Mouse (Mus musculus): ENCODE data around the gene Npr1. TPM values are rescaled to one million over a fixed set of nuclear protein-coding genes. Genes with fewer than 3 reads are reported as not detected.

Gene Npr1
- total and polyA plus RNA-seq, 3 experiments = 16.1 to 35.0 (median 16.3) TPM

DNA sequence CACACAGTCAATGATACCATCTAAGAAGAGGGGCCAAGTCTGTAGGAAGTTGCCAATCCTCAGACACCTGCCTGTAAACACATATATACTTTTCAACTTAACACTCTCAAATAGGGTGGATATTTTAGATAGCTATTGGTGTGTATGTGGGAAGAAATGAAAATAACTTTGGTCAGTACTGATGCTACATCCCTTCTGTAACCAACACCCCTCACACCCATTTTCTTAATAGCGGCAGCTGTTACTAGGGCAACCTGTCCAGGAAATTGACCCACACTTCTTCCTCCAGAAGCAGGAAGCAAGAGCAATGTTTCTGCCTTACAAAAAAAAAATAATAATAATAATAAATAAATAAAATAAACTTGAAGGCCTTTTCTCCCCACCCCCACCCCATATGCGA is 33.3 kb downstream of the Npr1 start:
- peaks cover 12% of the 10 kb centered on the region for H3K4me1 ChIP-seq (ENCODE audit: control insufficient read depth, insufficient read depth, low read length)
- intact Hi-C loops (cut with DNase I) = loop anchor here (2.0 kb wide), 1 partner anchor 20 kb away; no protein-coding TSS in a partner anchor
- TF ChIP-seq CTCF (IDR thresholded peaks at IDR 0.05) (no peak), EP300 (IDR thresholded peaks at IDR 0.05; ENCODE audit: insufficient read depth, low read depth, low read length) (no peak), POLR2A (IDR thresholded peaks at IDR 0.05; ENCODE audit: insufficient read depth, low read depth, low read length) (no peak)
- 11% methylated on average over 2 of the region's 2 CpGs for WGBS
- peak overlapping the region; percentile 71 for H3K4me3 ChIP-seq
- H3K9ac ChIP-seq (ENCODE audit: low read depth, low read length) = peak overlapping the region; percentile 81
- no peaks in the 10 kb centered on the region for H3K27me3 ChIP-seq (ENCODE audit: control insufficient read depth, insufficient read depth, low read length)
- peak overlapping the region; percentile 93 for H3K27ac ChIP-seq
- no peak for DNase-seq
- peaks cover 7% of the 10 kb centered on the region for H3K36me3 ChIP-seq (ENCODE audit: control insufficient read depth, insufficient read depth, low read length)
- no peaks in the 10 kb centered on the region for H3K79me2 ChIP-seq (replicated peaks; ENCODE audit: control insufficient read depth, insufficient read depth, low read length)

DNA sequence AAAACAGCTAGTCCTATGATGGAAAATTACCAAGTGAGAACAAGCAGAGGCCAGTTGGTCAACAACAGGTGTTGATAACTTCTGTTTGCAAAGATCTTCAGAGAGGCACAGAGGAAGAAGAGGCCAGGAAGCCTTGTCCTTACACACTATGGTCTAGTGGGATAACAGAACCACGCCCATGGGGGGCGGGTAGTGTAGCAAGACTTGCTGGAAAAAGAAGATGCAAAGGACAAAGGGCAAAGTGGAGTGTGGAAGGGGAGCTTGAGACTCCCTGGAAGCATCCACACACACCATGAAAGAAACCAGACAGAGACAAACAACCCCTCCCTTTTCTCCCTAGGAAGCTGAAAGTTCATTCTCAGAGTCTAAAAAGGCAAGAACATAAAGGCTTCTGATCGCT is 36.1 kb downstream of the Npr1 start:
- intact Hi-C loops (cut with DNase I) = no loop called here
- Histone ChIP-seq H3K36me3 (ENCODE audit: control insufficient read depth, insufficient read depth, low read length) (peaks cover 7% of the 10 kb centered on the region), H3K9ac (ENCODE audit: low read depth, low read length) (no peak overlapping the region), H3K27me3 (ENCODE audit: control insufficient read depth, insufficient read depth, low read length) (no peaks in the 10 kb centered on the region), H3K4me3 (no peak overlapping the region), H3K27ac (no peak overlapping the region; the same call in 1 of the 2 replicates), H3K4me1 (ENCODE audit: control insufficient read depth, insufficient read depth, low read length) (peaks cover 12% of the 10 kb centered on the region), H3K79me2 (replicated peaks; ENCODE audit: control insufficient read depth, insufficient read depth, low read length) (no peaks in the 10 kb centered on the region)
- DNase-seq = no peak
- no peak for TF ChIP-seq EP300 (IDR thresholded peaks at IDR 0.05; ENCODE audit: insufficient read depth, low read depth, low read length)
- no peak for TF ChIP-seq POLR2A (IDR thresholded peaks at IDR 0.05; ENCODE audit: insufficient read depth, low read depth, low read length)
- TF ChIP-seq CTCF (IDR thresholded peaks at IDR 0.05) = no peak
- WGBS = 80% methylated on average over 3 of the region's 3 CpGs

DNA sequence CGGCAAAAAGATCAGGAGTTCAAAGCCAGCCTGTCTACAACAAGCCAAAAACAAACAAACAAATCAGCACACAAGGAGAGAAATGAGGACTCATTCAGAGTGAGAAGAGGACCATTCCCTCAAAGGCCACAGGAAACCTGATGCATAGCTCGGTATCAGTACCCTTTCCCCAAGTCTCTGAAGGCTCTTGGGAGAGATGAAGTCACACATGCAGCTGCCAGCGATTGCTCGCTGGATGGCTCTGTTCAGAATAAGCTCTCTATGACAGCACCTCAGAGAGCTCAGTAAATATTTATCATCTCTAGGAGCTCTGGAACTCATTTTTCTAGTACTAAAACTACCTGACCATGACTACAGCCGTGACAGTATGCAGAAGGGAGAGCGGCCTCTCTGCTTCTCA is 37.5 kb downstream of the Npr1 start:
- Histone ChIP-seq H3K27me3 (ENCODE audit: control insufficient read depth, insufficient read depth, low read length) (no peaks in the 10 kb centered on the region), H3K4me1 (ENCODE audit: control insufficient read depth, insufficient read depth, low read length) (peaks cover 12% of the 10 kb centered on the region), H3K9ac (ENCODE audit: low read depth, low read length) (no peak overlapping the region), H3K79me2 (replicated peaks; ENCODE audit: control insufficient read depth, insufficient read depth, low read length) (no peaks in the 10 kb centered on the region), H3K4me3 (no peak overlapping the region), H3K36me3 (ENCODE audit: control insufficient read depth, insufficient read depth, low read length) (peaks cover 7% of the 10 kb centered on the region), H3K27ac (peak overlapping the region; percentile 17)
- WGBS = 64% methylated on average over 6 of the region's 6 CpGs
- DNase-seq = peak in 1 of 2 experiments; percentile 45
- TF ChIP-seq EP300 (IDR thresholded peaks at IDR 0.05; ENCODE audit: insufficient read depth, low read depth, low read length) = no peak
- TF ChIP-seq CTCF (IDR thresholded peaks at IDR 0.05) = no peak
- no peak for TF ChIP-seq POLR2A (IDR thresholded peaks at IDR 0.05; ENCODE audit: insufficient read depth, low read depth, low read length)
- intact Hi-C loops (cut with DNase I) = no loop called here

DNA sequence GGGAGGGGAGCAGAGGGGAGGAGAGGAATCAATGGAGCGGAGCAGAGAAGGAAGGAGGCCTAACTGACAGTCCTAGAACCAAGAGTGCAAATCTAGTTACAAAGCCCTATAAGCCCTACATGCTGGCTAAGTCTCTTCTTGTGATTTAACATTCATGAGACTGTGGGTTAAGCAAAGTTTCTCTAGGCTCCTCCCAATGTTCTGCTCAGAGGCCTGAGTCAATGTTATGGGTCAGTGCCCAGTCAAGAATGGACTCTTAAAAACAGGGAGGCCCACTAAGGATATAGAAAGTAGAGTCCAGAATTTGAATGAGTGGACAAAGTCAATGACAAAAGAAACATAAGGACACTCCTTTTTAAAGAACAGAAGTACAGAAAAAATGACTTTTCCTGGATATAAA is 38.1 kb downstream of the Npr1 start:
- H3K4me3 ChIP-seq = no peak overlapping the region
- H3K9ac ChIP-seq (ENCODE audit: low read depth, low read length) = no peak overlapping the region
- H3K27me3 ChIP-seq (ENCODE audit: control insufficient read depth, insufficient read depth, low read length) = no peaks in the 10 kb centered on the region
- TF ChIP-seq EP300 (IDR thresholded peaks at IDR 0.05; ENCODE audit: insufficient read depth, low read depth, low read length) (no peak), CTCF (IDR thresholded peaks at IDR 0.05) (no peak), POLR2A (IDR thresholded peaks at IDR 0.05; ENCODE audit: insufficient read depth, low read depth, low read length) (no peak)
- H3K27ac ChIP-seq = peak overlapping the region; percentile 17
- 80% methylated on average over 1 of the region's 1 CpGs for WGBS
- H3K4me1 ChIP-seq (ENCODE audit: control insufficient read depth, insufficient read depth, low read length) = peaks cover 12% of the 10 kb centered on the region
- no peak for DNase-seq
- intact Hi-C loops (cut with DNase I) = no loop called here
- H3K79me2 ChIP-seq (replicated peaks; ENCODE audit: control insufficient read depth, insufficient read depth, low read length) = no peaks in the 10 kb centered on the region
- H3K36me3 ChIP-seq (ENCODE audit: control insufficient read depth, insufficient read depth, low read length) = peaks cover 7% of the 10 kb centered on the region

DNA sequence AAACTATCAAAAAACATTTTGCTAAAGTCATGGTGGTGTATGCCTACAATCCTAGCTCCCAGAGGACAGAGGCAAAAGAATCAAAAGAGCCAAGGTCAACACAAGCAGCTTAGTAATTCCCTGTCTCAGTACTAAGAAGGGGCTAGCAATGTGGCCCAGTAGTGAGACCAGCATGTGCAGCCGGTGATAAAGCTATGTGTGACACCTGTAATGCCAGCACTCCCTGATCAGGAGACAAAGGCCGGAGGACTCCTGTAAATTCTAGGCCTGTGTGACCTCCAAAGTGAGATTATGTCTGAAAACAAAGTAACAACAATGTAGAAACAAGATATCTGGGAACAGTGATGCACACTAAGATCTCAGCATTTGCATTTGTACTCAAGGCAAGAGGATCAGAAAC is 40.2 kb downstream of the Npr1 start:
- Histone ChIP-seq H3K4me1 (ENCODE audit: control insufficient read depth, insufficient read depth, low read length) (peaks cover 8% of the 10 kb centered on the region), H3K4me3 (no peak overlapping the region), H3K27ac (no peak overlapping the region), H3K27me3 (ENCODE audit: control insufficient read depth, insufficient read depth, low read length) (no peaks in the 10 kb centered on the region), H3K36me3 (ENCODE audit: control insufficient read depth, insufficient read depth, low read length) (peaks cover 5% of the 10 kb centered on the region), H3K79me2 (replicated peaks; ENCODE audit: control insufficient read depth, insufficient read depth, low read length) (no peaks in the 10 kb centered on the region), H3K9ac (ENCODE audit: low read depth, low read length) (no peak overlapping the region)
- intact Hi-C loops (cut with DNase I) = no loop called here
- no peak for DNase-seq
- TF ChIP-seq CTCF (IDR thresholded peaks at IDR 0.05) (no peak), EP300 (IDR thresholded peaks at IDR 0.05; ENCODE audit: insufficient read depth, low read depth, low read length) (no peak), POLR2A (IDR thresholded peaks at IDR 0.05; ENCODE audit: insufficient read depth, low read depth, low read length) (no peak)
- WGBS = 79% methylated on average over 2 of the region's 2 CpGs

DNA sequence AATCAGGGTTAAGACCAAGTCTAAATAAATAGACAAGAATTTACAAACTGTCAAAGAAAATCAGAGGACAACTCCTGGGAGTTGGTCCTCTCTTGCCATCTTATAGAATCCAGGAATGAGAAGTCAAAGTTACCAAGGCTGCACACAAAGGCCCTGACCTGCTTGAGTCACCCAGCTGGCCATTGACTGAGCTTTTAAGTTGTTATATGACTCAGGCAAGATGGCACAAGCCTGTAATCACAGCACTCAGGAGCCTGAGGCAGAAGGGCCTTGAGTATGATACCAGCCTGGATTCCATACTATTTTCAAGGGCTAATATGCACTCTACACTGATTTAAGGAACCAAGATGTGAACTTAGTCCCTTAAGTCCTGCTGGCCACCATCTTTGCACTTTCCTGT is 42.1 kb downstream of the Npr1 start:
- no peak for TF ChIP-seq EP300 (IDR thresholded peaks at IDR 0.05; ENCODE audit: insufficient read depth, low read depth, low read length)
- no peaks in the 10 kb centered on the region; the same call in 1 of the 2 replicates for H3K36me3 ChIP-seq (ENCODE audit: control insufficient read depth, insufficient read depth, low read length)
- intact Hi-C loops (cut with DNase I) = no loop called here
- no peaks in the 10 kb centered on the region for H3K79me2 ChIP-seq (replicated peaks; ENCODE audit: control insufficient read depth, insufficient read depth, low read length)
- no peak overlapping the region for H3K4me3 ChIP-seq
- no peaks in the 10 kb centered on the region for H3K27me3 ChIP-seq (ENCODE audit: control insufficient read depth, insufficient read depth, low read length)
- DNase-seq = no peak
- H3K4me1 ChIP-seq (ENCODE audit: control insufficient read depth, insufficient read depth, low read length) = no peaks in the 10 kb centered on the region; the same call in 1 of the 2 replicates
- no peak overlapping the region for H3K9ac ChIP-seq (ENCODE audit: low read depth, low read length)
- H3K27ac ChIP-seq = no peak overlapping the region
